Mouse (Mus musculus): ENCODE data around the gene Fxyd1. TPM values are rescaled to one million over a fixed set of nuclear protein-coding genes. Genes with fewer than 3 reads are reported as not detected.

The Fxyd1 gene
- total RNA-seq, 4 experiments from 2014 or later, result 843 to 1,156 (median 1,037) TPM

DNA sequence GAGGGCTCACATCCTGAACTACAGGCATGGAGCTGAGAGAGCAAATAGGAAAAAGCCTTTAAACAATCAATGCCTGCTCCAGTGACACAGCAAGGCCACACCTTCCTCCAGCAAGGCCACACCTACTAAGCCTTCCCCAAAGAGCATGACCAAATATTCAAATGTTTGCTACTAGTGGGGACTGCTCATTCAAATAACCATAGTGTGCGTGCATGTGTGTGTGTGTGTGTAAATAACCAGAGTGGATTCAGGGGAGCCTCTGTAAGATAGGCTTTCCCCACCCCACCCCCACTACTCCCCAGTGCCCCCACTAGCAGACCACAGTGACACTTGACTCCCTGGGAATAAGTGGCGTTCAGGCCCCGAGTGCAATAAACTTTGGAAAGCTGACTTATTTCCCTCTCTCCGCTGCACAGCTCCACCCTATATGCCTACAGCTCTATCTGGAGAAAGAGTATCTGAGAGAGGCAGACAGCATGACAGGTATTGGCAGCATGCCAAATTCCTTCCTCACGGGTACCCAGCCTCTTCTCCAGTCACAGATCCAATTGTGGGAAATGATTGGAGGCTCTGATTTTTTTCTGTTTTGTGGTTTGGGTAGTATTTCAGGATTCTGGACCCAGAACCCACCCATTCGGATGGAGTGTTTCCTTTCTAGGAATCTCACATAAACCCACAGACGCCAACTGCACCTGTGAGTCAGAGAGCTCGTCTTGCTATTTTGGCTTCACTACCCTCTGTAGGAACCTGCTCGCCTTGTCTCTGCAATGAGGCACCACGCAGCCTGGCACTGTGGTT lies 39.7 kb downstream of the Fxyd1 start:
- DNase-seq (ENCODE audit: low spot score), result no peak

DNA sequence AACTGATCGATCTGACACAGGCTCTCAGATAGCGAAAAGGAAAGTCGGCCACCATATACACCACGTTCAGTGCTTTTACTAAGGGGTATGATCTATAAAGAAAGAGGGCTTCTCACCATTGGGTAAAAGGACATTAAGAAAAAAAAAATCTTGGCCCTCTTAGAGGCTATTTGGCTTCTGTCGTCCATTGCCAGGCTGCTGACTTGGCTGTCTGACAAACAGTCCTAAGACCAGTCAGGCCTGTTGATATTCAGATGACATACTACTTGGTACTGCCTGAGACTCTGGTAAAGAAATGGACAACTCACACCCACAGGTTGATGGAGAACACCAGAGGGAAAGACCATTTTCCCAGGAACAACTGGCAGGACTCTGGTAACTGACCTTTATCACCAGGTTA lies 44.0 kb downstream of the Fxyd1 start:
- DNase-seq (ENCODE audit: low spot score), result no peak

DNA sequence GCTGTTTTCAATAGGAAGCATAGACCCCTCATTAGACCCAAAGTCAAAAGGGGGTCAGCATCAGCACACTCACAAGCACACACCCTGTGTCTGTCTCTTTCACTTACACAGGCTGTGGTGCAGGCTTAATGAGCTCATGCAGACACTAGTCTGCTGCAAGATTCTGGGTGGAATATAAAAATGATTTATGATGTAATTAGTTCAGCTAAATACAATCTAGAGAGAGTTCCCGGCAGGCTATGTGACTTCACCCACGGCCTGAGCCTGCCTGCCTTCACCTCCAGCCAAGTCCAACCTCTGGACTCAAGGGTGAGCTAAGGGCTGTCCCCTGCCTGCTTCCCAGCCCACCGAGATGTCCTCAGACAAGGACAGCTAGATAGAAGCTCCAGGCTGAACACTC lies 48.1 kb downstream of the Fxyd1 start:
- no peak for DNase-seq (ENCODE audit: low spot score)

DNA sequence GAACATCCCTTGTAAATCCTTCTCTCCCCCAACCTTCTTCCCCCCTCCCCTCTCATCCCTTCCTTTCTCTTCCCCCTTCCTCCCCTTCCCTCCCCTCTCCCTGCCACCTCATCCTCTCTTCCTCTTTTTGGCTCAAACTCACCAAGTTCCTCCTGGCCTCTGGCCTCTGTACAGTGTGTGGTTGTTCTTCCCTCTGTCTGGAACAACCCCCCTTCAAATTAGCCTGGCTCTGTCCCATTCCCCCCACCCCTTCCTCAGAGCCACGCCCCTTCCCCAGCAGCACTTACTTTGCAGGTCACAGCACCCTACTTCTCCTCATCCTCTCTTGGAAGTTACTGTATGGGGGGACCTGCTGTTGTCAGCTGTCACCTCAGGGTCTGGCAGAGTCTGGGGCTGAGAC lies 48.8 kb downstream of the Fxyd1 start:
- no peak for DNase-seq (ENCODE audit: low spot score)

DNA sequence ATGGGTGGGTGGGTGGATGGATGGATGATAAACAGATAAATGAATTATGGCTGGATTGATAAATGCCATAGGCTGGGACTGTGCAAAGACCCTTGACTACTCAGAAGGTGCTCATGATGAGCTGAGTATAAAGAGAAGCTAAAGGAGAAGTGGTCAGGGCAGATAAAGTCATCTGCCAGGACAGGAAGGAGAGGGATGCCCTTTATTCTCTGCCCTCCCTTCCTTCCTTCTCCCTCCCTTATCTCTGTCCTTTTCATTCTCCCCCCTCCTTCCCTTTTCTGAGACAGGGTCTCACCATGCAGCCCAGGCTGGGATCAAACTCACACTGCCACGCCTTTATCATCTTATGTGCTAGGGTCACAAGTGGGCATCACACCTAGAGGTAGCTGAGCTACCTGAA lies 49.2 kb downstream of the Fxyd1 start:
- DNase-seq (ENCODE audit: low spot score), result no peak

DNA sequence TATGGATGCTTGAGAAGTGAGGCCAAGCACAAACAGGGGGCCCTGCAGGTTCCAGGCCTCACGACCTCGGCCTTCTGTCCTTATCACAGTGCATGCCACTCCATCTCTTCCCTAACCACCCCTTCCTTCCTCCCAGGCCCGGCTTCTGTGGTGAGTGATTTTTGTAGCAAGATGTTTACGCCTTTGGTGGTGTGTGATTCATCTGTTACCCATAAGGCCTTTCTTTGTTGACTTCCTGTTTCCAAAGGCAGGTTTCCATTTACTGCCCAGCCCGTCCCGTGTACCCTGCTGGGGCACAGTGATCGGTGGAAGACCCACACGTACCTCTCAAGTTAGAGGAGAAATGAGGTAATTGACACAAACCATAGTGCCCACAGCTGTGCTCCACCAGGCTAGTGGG lies 54.3 kb downstream of the Fxyd1 start:
- DNase-seq (ENCODE audit: low spot score), result peak; percentile 35

Small RNA genes lying within 50 kb of the gene (microRNA-seq; reads per million reads assigned to microRNA genes)
- not detected for gene Mir7050

Other genes with a start within 250 kb of the Fxyd1 start
- under 1 TPM in 2 of 4 experiments, not detected in 2; 0.25 to 0.46 TPM for gene Ffar2, start 233.4 kb downstream of the Fxyd1 start, total RNA-seq (2022)
- gene Ffar3, start 201.0 kb downstream of the Fxyd1 start, total RNA-seq (2022), result not detected
- gene Ffar1, start 195.6 kb downstream of the Fxyd1 start, total RNA-seq (2022), result not detected
- 1 to 10 TPM in 1 of 4 experiments, under 1 TPM in 3; 0.52 to 1.0 (median 0.71) TPM for gene Cd22, start 176.9 kb downstream of the Fxyd1 start, total RNA-seq (2022)
- gene Mag, start 142.3 kb downstream of the Fxyd1 start, total RNA-seq (2022), result not detected
- gene Hamp2, start 132.5 kb downstream of the Fxyd1 start, total RNA-seq (2022), result 1 to 10 TPM; 3.6 to 9.2 (median 5.7) TPM
- gene Hamp, start 113.2 kb downstream of the Fxyd1 start, total RNA-seq (2022), result 10 to 100 TPM in 3 of 4 experiments, 1 to 10 TPM in 1; 9.3 to 31.5 (median 13.6) TPM
- 100 to 1,000 TPM; 102 to 121 (median 107) TPM for gene Usf2, start 100.4 kb downstream of the Fxyd1 start, total RNA-seq (2022)
- 1 to 10 TPM; 2.6 to 3.8 (median 3.1) TPM for gene Lsr, start 83.7 kb downstream of the Fxyd1 start, total RNA-seq (2022)
- under 1 TPM in 2 of 4 experiments, not detected in 2; 0.25 TPM for gene Fam187b, start 83.4 kb downstream of the Fxyd1 start, total RNA-seq (2022)
- 10 to 100 TPM; 22.7 to 35.0 (median 28.4) TPM for gene Fxyd5, start 14.7 kb downstream of the Fxyd1 start, total RNA-seq (2022)
- gene Fxyd7, start 5.7 kb downstream of the Fxyd1 start, total RNA-seq (2022), result 1 to 10 TPM in 2 of 4 experiments, under 1 TPM in 2; 0.49 to 1.5 (median 1.1) TPM
- 1 to 10 TPM; 2.6 to 3.8 (median 3.4) TPM for gene Lgi4, start 2.1 kb upstream of the Fxyd1 start, total RNA-seq (2022)
- 1 to 10 TPM in 2 of 4 experiments, under 1 TPM in 2; 0.71 to 4.8 (median 1.6) TPM for gene Fxyd3, start 19.5 kb upstream of the Fxyd1 start, total RNA-seq (2022)
- gene Hpn, start 58.1 kb upstream of the Fxyd1 start, total RNA-seq (2022), result 1 to 10 TPM; 2.2 to 3.7 (median 2.6) TPM
- 10 to 100 TPM; 36.1 to 54.8 (median 38.3) TPM for gene Scn1b, start 69.8 kb upstream of the Fxyd1 start, total RNA-seq (2022)
- 10 to 100 TPM; 26.6 to 42.2 (median 33.0) TPM for gene Gramd1a, start 98.7 kb upstream of the Fxyd1 start, total RNA-seq (2022)
- not detected for gene Scgb2b2, start 233.3 kb upstream of the Fxyd1 start, total RNA-seq (2022)
- gene Scgb1b2, start 234.6 kb upstream of the Fxyd1 start, total RNA-seq (2022), result not detected